Mouse (Mus musculus) lung, embryonic 15.5 days (tissue): Measurements from ENCODE around the gene Krt79. TPM values are rescaled to one million over a fixed set of nuclear protein-coding genes. Genes with fewer than 3 reads are reported as not detected.

Experiments
- ATAC-seq: fragments of 200-750 bp; cut with Nextera tagmentation; 2 replicates; pipeline ENCODE4 v1.8.0; 2017; ENCODE audit warnings: moderate number of reproducible peaks, borderline replicate concordance; ENCODE audit not compliant: low FRiP score, low TSS enrichment; ENCODE audit errors: extremely low read depth
- H3K27ac ChIP-seq: fragments of 300-500 bp; sonication (generic); 2 replicates; pipeline ENCODE4 v1.5.1; 2015; ENCODE audit warnings: moderate library complexity, mild to moderate bottlenecking, inconsistent platforms
- H3K27me3 ChIP-seq: fragments of 300-500 bp; sonication (generic); 2 replicates; pipeline ENCODE4 v1.6.1; 2015; ENCODE audit warnings: inconsistent platforms
- H3K36me3 ChIP-seq: fragments of 300-500 bp; sonication (generic); 2 replicates; pipeline ENCODE4 v1.6.1; 2015; ENCODE audit warnings: inconsistent platforms
- H3K4me1 ChIP-seq: fragments of 300-500 bp; sonication (generic); 2 replicates; pipeline ENCODE4 v1.6.1; 2015; ENCODE audit warnings: inconsistent platforms
- H3K4me2 ChIP-seq: fragments of 300-500 bp; sonication (generic); 2 replicates; pipeline ENCODE4 v1.6.1; 2015; ENCODE audit warnings: inconsistent platforms, mild to moderate bottlenecking, moderate library complexity
- H3K4me3 ChIP-seq: fragments of 300-500 bp; sonication (generic); 2 replicates; pipeline ENCODE4 v1.5.1; 2015; ENCODE audit warnings: mild to moderate bottlenecking, inconsistent platforms
- H3K9ac ChIP-seq: fragments of 300-500 bp; sonication (generic); 2 replicates; pipeline ENCODE4 v1.6.1; 2015; ENCODE audit warnings: inconsistent platforms
- H3K9me3 ChIP-seq: fragments of 300-500 bp; sonication (generic); 2 replicates; pipeline ENCODE4 v1.6.1; 2016; ENCODE audit warnings: inconsistent platforms
- WGBS: fragments of 180-500 bp; shearing (Covaris S2); methylation state at CpG from one replicate; pipeline ENCODE4 v1.1.7; 2015; 5-methylcytosine and 5-hydroxymethylcytosine counted together
- polyA plus RNA-seq: library from polyadenylated mRNA; unstranded; fragments of >200 nt; fragmentation: Nextera tagmentation; extraction: Ambion mirVana; gene quantifications from 2 replicates; pipeline ENCODE4 v1.2.1, GENCODE M21; 2015

The Krt79 gene
- polyA plus RNA-seq, result 0.97 and 1.0 TPM in 2 replicates

- Histone ChIP-seq H3K4me1 (peaks cover 29% of the 10 kb centered on the region), H3K9ac (no peak within 1 kb of the TSS), H3K36me3 (no peaks in the 10 kb centered on the region), H3K4me3 (no peak within 1 kb of the TSS), H3K4me2 (no peak within 1 kb of the TSS), H3K9me3 (no peaks in the 10 kb centered on the region), H3K27me3 (no peaks in the 10 kb centered on the region), H3K27ac (peak within 1 kb of the TSS; percentile 31; the same call in 1 of the 2 replicates)
- no peak for ATAC-seq
- WGBS, result 38% methylated on average over 6 of the region's 6 CpGs
Observed at GRCm38 (mm10) chr15:101940274-101940829, at the start of gene Krt79. Gene Krt79 (minus strand): TSS chr15:101940324.

DNA sequence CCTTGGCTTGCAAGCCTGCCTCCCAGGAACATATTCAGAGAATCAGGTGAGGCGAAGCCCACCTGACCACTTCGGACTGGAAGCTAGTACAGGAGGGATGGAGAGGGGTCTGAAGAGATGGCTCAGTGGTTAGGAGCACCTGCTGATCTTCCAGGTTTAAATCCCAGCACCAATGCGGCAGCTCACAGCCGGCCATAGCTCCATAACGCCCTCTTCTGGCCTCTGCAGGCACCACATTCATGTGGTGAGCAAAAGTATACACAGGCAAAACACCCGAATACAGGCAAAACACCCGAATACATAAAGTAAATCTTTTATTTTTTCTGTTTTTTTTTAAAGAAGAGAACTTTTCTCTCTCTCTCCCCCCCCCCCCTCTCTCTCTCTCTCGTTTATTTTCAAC is 48.6 kb upstream of the Krt79 start:
- no peaks in the 10 kb centered on the region for H3K27me3 ChIP-seq
- ATAC-seq, result no peak
- peaks cover 7% of the 10 kb centered on the region for H3K4me1 ChIP-seq
- 66% methylated on average over 8 of the region's 8 CpGs for WGBS
- no peak overlapping the region for H3K4me3 ChIP-seq
- H3K4me2 ChIP-seq, result no peak overlapping the region
- no peaks in the 10 kb centered on the region for H3K36me3 ChIP-seq
- no peaks in the 10 kb centered on the region for H3K9me3 ChIP-seq
- no peak overlapping the region for H3K27ac ChIP-seq
- H3K9ac ChIP-seq, result no peak overlapping the region

DNA sequence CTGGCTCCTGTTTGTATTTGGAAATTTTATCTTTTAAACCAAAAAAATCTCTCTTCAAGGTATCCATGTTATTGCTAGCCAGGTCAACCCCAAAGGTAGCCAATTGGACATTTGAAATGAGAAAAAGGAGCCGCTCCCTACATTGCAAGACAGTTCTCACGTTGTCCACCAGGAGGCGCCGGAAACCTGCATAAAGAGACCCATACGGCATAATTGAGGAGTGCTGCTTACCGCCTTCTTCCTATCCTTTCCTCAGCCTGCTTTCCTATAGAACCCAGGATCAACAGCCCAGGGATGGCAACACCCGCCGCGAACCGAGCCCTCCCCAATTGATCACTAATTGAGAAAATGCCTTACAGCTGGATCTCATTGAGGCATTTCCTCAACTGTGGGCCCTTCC is 48.0 kb upstream of the Krt79 start:
- Histone ChIP-seq H3K4me1 (peaks cover 11% of the 10 kb centered on the region), H3K9ac (no peak overlapping the region), H3K4me2 (no peak overlapping the region; the same call in 1 of the 2 replicates), H3K4me3 (no peak overlapping the region), H3K9me3 (no peaks in the 10 kb centered on the region), H3K36me3 (no peaks in the 10 kb centered on the region), H3K27me3 (no peaks in the 10 kb centered on the region), H3K27ac (no peak overlapping the region)
- 0% methylated on average over 10 of the region's 10 CpGs for WGBS
- no peak for ATAC-seq

DNA sequence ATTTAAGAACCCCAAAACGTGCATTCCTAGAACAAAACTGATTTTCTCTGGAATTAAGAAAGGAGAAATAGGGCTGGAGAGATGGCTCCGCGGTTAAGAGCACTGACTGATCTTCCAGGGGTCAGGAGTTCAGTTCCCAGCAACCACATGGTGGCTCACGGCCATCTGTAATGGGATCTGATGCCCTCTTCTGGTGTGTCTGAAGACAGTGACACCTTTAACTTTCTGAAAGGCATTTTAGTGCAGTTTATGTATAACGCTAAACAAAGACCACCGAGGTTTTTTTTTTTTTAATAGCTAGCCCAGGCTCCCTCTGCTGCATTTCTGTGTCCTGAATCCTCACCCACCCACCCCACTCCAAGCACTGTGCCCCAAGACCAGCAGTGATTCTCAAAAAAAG is 44.6 kb upstream of the Krt79 start:
- Histone ChIP-seq H3K4me2 (peak overlapping the region; percentile 16; the same call in 1 of the 2 replicates), H3K4me3 (no peak overlapping the region), H3K27me3 (no peaks in the 10 kb centered on the region), H3K9ac (no peak overlapping the region), H3K27ac (no peak overlapping the region), H3K4me1 (peaks cover 22% of the 10 kb centered on the region), H3K9me3 (no peaks in the 10 kb centered on the region), H3K36me3 (no peaks in the 10 kb centered on the region)
- WGBS, result 4% methylated on average over 6 of the region's 6 CpGs
- no peak for ATAC-seq

- H3K9ac ChIP-seq, result no peak overlapping the region
- H3K4me2 ChIP-seq, result peak overlapping the region; percentile 56
- no peaks in the 10 kb centered on the region for H3K27me3 ChIP-seq
- peak overlapping the region; percentile 29 for H3K4me3 ChIP-seq
- 2% methylated on average over 15 of the region's 15 CpGs for WGBS
- H3K4me1 ChIP-seq, result peaks cover 22% of the 10 kb centered on the region
- H3K36me3 ChIP-seq, result no peaks in the 10 kb centered on the region
- peak; percentile 90 for ATAC-seq
- H3K27ac ChIP-seq, result peak overlapping the region; percentile 80
- no peaks in the 10 kb centered on the region for H3K9me3 ChIP-seq
Observed at GRCm38 (mm10) chr15:101983949-101984601, 44.0 kb upstream of the Krt79 start.

GRCm38 (mm10) chr15:101983315-101983948 is 43.3 kb upstream of the Krt79 start:
- Histone ChIP-seq H3K9me3 (no peaks in the 10 kb centered on the region), H3K4me3 (peak overlapping the region; percentile 29; the same call in 1 of the 2 replicates), H3K27ac (peak overlapping the region; percentile 80), H3K36me3 (no peaks in the 10 kb centered on the region), H3K27me3 (no peaks in the 10 kb centered on the region), H3K9ac (no peak overlapping the region), H3K4me2 (peak overlapping the region; percentile 56), H3K4me1 (peaks cover 22% of the 10 kb centered on the region)
- 73% methylated on average over 13 of the region's 13 CpGs for WGBS
- ATAC-seq, result no peak

GRCm38 (mm10) chr15:101980849-101981248 is 40.7 kb upstream of the Krt79 start:
- peak overlapping the region; percentile 86 for H3K27ac ChIP-seq
- WGBS, result 55% methylated on average over 6 of the region's 6 CpGs

GRCm38 (mm10) chr15:101977043-101977726 is 37.1 kb upstream of the Krt79 start:
- WGBS, result 2% methylated on average over 39 of the region's 39 CpGs

More at GRCm38 (mm10) chr15:101980849-101981248, 40.7 kb upstream of the Krt79 start:
- peaks cover 46% of the 10 kb centered on the region for H3K4me1 ChIP-seq
- H3K4me2 ChIP-seq, result no peak overlapping the region
- H3K9ac ChIP-seq, result no peak overlapping the region
- H3K9me3 ChIP-seq, result no peaks in the 10 kb centered on the region
- peak; percentile 8; the same call in 1 of the 2 replicates for ATAC-seq
- H3K27me3 ChIP-seq, result no peaks in the 10 kb centered on the region
- no peak overlapping the region for H3K4me3 ChIP-seq
- H3K36me3 ChIP-seq, result no peaks in the 10 kb centered on the region

DNA sequence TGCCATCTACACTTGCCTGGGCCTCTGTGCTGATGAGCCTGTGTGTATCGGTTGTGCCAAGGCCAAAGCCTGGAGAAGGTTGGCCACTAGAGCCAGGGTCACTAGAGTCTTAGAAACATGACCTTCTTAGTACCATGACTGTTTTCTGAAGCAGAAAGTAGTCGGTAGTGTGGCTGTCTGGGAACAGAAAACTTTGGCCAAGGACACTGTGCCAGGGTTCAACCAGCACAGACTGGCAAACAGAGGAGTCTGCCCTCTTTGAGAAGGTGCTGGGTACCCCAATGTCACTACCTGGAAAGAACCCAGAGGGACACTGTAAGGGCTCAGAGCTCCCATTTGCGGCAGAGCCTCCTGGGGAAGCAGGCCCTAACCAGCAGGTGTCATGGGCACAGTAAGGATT is 36.5 kb upstream of the Krt79 start:
- Histone ChIP-seq H3K9me3 (no peaks in the 10 kb centered on the region), H3K27ac (peak overlapping the region; percentile 87), H3K4me1 (peaks cover 45% of the 10 kb centered on the region), H3K36me3 (no peaks in the 10 kb centered on the region), H3K4me3 (no peak overlapping the region), H3K4me2 (peak overlapping the region; percentile 76), H3K27me3 (no peaks in the 10 kb centered on the region), H3K9ac (peak overlapping the region; percentile 50; the same call in 1 of the 2 replicates)
- WGBS, result 46% methylated on average over 3 of the region's 3 CpGs
- no peak for ATAC-seq

More at GRCm38 (mm10) chr15:101977043-101977726, 37.1 kb upstream of the Krt79 start:
- peak overlapping the region; percentile 50 for H3K9ac ChIP-seq
- H3K27ac ChIP-seq, result peak overlapping the region; percentile 87
- H3K4me2 ChIP-seq, result peak overlapping the region; percentile 76
- peak overlapping the region; percentile 33 for H3K4me3 ChIP-seq
- H3K36me3 ChIP-seq, result no peaks in the 10 kb centered on the region
- H3K27me3 ChIP-seq, result no peaks in the 10 kb centered on the region
- ATAC-seq, result peak; percentile 91
- no peaks in the 10 kb centered on the region for H3K9me3 ChIP-seq
- H3K4me1 ChIP-seq, result peaks cover 45% of the 10 kb centered on the region

DNA sequence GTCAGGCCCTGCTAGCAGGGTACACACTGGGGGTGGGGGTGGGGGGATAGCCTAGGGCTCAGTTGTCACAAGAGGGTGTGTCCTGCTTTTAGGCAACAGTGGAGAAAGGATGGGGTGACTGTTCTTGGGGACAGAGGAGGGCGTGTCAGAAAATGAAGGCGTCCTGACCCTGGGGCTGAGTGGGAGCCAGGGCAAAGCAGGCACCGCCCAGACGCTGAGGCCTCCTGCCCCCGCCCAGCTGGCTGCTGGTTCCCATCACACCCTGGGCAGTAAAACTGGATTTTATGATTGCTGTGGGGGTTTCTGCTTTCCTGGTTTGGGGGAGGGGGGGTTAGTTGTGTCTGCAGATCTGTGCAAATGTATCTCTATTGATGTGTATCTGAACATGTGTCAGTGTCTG is 35.9 kb upstream of the Krt79 start:
- Histone ChIP-seq H3K27ac (peak overlapping the region; percentile 87), H3K4me1 (peaks cover 42% of the 10 kb centered on the region), H3K4me3 (no peak overlapping the region), H3K36me3 (no peaks in the 10 kb centered on the region), H3K4me2 (no peak overlapping the region), H3K9ac (no peak overlapping the region), H3K9me3 (no peaks in the 10 kb centered on the region), H3K27me3 (no peaks in the 10 kb centered on the region)
- WGBS, result 47% methylated on average over 5 of the region's 5 CpGs
- no peak for ATAC-seq

DNA sequence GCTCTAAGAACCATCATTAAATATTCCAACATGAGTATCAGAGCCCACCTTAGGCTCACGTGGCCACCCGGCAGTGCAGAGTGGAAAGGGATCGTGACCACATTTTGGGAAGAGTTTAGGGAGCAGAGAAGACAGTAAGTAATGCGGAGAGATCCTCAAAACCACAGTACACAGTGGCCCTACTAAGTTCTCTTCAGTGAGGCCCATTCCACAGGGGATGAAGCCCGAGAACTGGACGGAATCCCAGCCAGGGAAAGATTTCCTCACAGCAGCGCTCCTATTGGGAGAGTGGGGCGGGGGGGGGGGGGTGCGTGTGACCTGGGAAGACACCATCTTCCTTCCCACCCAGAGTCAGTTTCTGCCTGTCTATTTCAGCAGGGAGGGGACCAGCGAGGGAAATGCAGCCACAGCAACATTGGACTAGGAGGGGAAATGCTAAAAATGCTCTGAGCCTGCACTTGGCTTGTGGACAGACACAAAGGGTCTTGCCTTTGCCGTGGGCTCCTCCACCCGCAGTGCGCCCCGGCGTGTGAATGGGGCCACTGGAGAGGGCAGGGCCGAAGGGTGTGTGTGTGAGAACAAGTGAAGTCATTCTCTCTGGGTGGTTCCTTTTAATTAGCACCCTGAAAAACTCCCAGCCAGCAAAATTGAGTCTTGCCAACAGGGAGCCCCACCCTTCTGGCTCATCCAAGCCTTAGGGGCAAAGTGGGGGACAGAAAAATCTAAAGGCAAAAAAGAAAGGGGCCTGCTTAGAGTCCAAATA is 34.1 kb upstream of the Krt79 start:
- Histone ChIP-seq H3K27me3 (no peaks in the 10 kb centered on the region), H3K9me3 (no peaks in the 10 kb centered on the region), H3K36me3 (no peaks in the 10 kb centered on the region), H3K4me2 (no peak overlapping the region), H3K4me3 (no peak overlapping the region), H3K9ac (no peak overlapping the region), H3K27ac (no peak overlapping the region), H3K4me1 (peaks cover 41% of the 10 kb centered on the region)
- no peak for ATAC-seq
- 56% methylated on average over 15 of the region's 16 CpGs for WGBS
